Mouse (Mus musculus) kidney, embryonic 16.5 days (tissue): ENCODE data around the gene Bpifa2. TPM values are rescaled to one million over a fixed set of nuclear protein-coding genes. Genes with fewer than 3 reads are reported as not detected.
"Not testable (repeated sequence)": the region's sequence is repeated elsewhere in the genome, so short reads cannot be mapped to it uniquely, and the experiment has no call there.

Source experiments
- ATAC-seq: fragments of 200-750 bp; cut with Nextera tagmentation; 2 replicates; pipeline ENCODE4 v1.8.0; 2017; ENCODE audit warnings: moderate TSS enrichment; ENCODE audit not compliant: low FRiP score, low TSS enrichment
- H3K27ac ChIP-seq: fragments of 300-500 bp; sonication (generic); 2 replicates; pipeline ENCODE4 v1.5.1; 2014; ENCODE audit warnings: low read length
- H3K27me3 ChIP-seq: fragments of 300-500 bp; sonication (generic); 2 replicates; pipeline ENCODE4 v1.6.1; 2014; ENCODE audit warnings: low read length, control low read depth, mixed read lengths; ENCODE audit not compliant: insufficient read depth
- H3K36me3 ChIP-seq: fragments of 300-500 bp; sonication (generic); 2 replicates; pipeline ENCODE4 v1.6.1; 2014; ENCODE audit warnings: low read length, control low read depth, mixed read lengths; ENCODE audit not compliant: insufficient read depth
- H3K4me1 ChIP-seq: fragments of 300-500 bp; sonication (generic); 2 replicates; pipeline ENCODE4 v1.6.1; 2014; ENCODE audit warnings: low read length, control low read depth, mixed read lengths; ENCODE audit not compliant: insufficient read depth
- H3K4me2 ChIP-seq: fragments of 300-500 bp; sonication (generic); replicated peaks from 2 replicates; pipeline ENCODE4 v1.6.1; 2014; ENCODE audit warnings: low read depth, low read length
- H3K4me3 ChIP-seq: fragments of 300-500 bp; sonication (generic); 2 replicates; pipeline ENCODE4 v1.5.1; 2014; ENCODE audit warnings: mild to moderate bottlenecking, low read length
- H3K9ac ChIP-seq: fragments of 300-500 bp; sonication (generic); replicated peaks from 2 replicates; pipeline ENCODE4 v1.6.1; 2014; ENCODE audit warnings: low read length
- H3K9me3 ChIP-seq: fragments of 300-500 bp; sonication (generic); 2 replicates; pipeline ENCODE4 v1.6.1; 2016; ENCODE audit warnings: low read length, control low read depth
- WGBS: fragments of 180-500 bp; shearing (Covaris S2); extraction: QIAGEN DNeasy Blood & Tissue Kit; methylation state at CpG from one replicate; pipeline ENCODE4 v1.1.7; 2014; 5-methylcytosine and 5-hydroxymethylcytosine counted together
- polyA plus RNA-seq: library from polyadenylated mRNA; unstranded; fragments of >200 nt; fragmentation: Nextera tagmentation; extraction: Ambion mirVana; gene quantifications from 2 replicates; pipeline ENCODE4 v1.2.1, GENCODE M21; 2015

The Bpifa2 gene
- polyA plus RNA-seq, 1 experiment from 2014 or later: not detected

- Histone ChIP-seq H3K9me3 (no peaks in the 10 kb centered on the region), H3K4me1 (no peaks in the 10 kb centered on the region), H3K36me3 (no peaks in the 10 kb centered on the region), H3K4me3 (no peak overlapping the region), H3K27me3 (no peaks in the 10 kb centered on the region), H3K27ac (no peak overlapping the region), H3K9ac (no peak overlapping the region), H3K4me2 (no peak overlapping the region)
- no peak for ATAC-seq
- 89% methylated on average over 4 of the region's 4 CpGs for WGBS
Observed at GRCm38 (mm10) chr2:154005734-154006133, 2.3 kb upstream of the Bpifa2 start.

DNA sequence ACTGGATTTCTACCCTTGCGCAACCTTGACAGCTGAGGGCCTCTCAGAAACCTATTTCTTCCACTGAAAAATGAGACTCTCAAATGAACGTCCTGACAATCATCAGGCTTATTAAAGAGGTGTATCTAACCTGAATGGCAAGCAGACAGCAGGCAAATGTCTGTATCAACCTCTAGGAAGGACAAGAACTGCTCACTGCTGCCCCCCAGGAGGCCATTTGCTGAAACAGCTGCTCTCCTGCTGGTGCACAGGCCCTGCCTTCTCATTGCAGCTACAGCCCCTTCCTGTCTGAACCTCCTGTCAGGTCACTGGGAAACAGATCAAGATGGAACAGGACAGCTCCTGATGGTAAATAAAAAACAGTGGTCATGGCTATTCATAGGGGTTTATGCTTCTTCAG is 1.7 kb upstream of the Bpifa2 start:
- Histone ChIP-seq H3K4me1 (no peaks in the 10 kb centered on the region), H3K4me2 (no peak overlapping the region), H3K36me3 (no peaks in the 10 kb centered on the region), H3K9me3 (no peaks in the 10 kb centered on the region), H3K27ac (no peak overlapping the region), H3K4me3 (no peak overlapping the region), H3K27me3 (no peaks in the 10 kb centered on the region), H3K9ac (no peak overlapping the region)
- ATAC-seq: no peak
- WGBS: 90% methylated on average over 2 of the region's 2 CpGs

- no peaks in the 10 kb centered on the region for H3K9me3 ChIP-seq
- H3K4me2 ChIP-seq: no peak overlapping the region
- no peaks in the 10 kb centered on the region for H3K36me3 ChIP-seq
- ATAC-seq: no peak
- H3K27ac ChIP-seq: no peak overlapping the region
- no peaks in the 10 kb centered on the region for H3K4me1 ChIP-seq
- no peaks in the 10 kb centered on the region for H3K27me3 ChIP-seq
- no peak overlapping the region for H3K9ac ChIP-seq
- 64% methylated on average over 1 of the region's 1 CpGs for WGBS
- H3K4me3 ChIP-seq: no peak overlapping the region
Observed at GRCm38 (mm10) chr2:154007381-154007780, 684 bp upstream of the Bpifa2 start.

GRCm38 (mm10) chr2:154017990-154018389 is 9.9 kb downstream of the Bpifa2 start:
- Histone ChIP-seq H3K4me3 (no peak overlapping the region), H3K4me1 (no peaks in the 10 kb centered on the region), H3K27me3 (no peaks in the 10 kb centered on the region), H3K4me2 (no peak overlapping the region), H3K27ac (no peak overlapping the region), H3K9ac (no peak overlapping the region), H3K36me3 (no peaks in the 10 kb centered on the region), H3K9me3 (no peaks in the 10 kb centered on the region)
- no peak for ATAC-seq
- 32% methylated on average over 1 of the region's 1 CpGs for WGBS

GRCm38 (mm10) chr2:154024676-154025075 is 16.6 kb downstream of the Bpifa2 start:
- 81% methylated on average over 4 of the region's 4 CpGs for WGBS
- not testable (repeated sequence) for H3K4me2 ChIP-seq, H3K36me3 ChIP-seq, H3K27ac ChIP-seq, H3K27me3 ChIP-seq, H3K4me3 ChIP-seq, H3K4me1 ChIP-seq, H3K9ac ChIP-seq, ATAC-seq, H3K9me3 ChIP-seq

- Histone ChIP-seq H3K4me3 (no peak overlapping the region), H3K4me1 (no peaks in the 10 kb centered on the region), H3K4me2 (no peak overlapping the region), H3K9me3 (no peaks in the 10 kb centered on the region), H3K27ac (no peak overlapping the region), H3K27me3 (no peaks in the 10 kb centered on the region), H3K9ac (no peak overlapping the region), H3K36me3 (no peaks in the 10 kb centered on the region)
- no peak for ATAC-seq
- 54% methylated on average over 2 of the region's 2 CpGs for WGBS
Observed at GRCm38 (mm10) chr2:154038932-154039331, 30.9 kb downstream of the Bpifa2 start.

DNA sequence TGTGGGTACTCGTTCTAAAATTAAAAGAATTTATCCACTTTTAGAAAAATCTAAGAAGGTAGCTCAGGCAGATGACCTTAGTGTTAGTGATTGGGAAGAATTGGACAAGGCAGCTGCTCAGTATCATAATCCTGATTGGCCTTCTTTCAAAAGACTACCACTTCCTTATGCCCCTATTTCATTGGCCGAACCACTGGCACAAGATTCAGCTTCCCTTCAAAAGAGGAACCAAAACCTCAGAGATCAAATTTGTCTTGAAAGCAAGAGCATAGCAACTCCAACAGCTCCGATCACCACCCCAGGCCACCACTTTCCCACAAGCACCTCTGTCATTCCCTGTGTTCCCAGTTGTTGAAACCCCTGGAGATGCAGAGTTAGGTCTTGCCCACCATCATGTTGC is 36.7 kb downstream of the Bpifa2 start:
- 88% methylated on average over 3 of the region's 3 CpGs for WGBS
- no peak overlapping the region for H3K9ac ChIP-seq
- H3K4me3 ChIP-seq: no peak overlapping the region
- H3K27ac ChIP-seq: no peak overlapping the region
- H3K36me3 ChIP-seq: no peaks in the 10 kb centered on the region
- H3K4me1 ChIP-seq: peaks cover 4% of the 10 kb centered on the region; the same call in 1 of the 2 replicates
- H3K4me2 ChIP-seq: no peak overlapping the region
- ATAC-seq: no peak
- H3K9me3 ChIP-seq: no peaks in the 10 kb centered on the region
- H3K27me3 ChIP-seq: no peaks in the 10 kb centered on the region

DNA sequence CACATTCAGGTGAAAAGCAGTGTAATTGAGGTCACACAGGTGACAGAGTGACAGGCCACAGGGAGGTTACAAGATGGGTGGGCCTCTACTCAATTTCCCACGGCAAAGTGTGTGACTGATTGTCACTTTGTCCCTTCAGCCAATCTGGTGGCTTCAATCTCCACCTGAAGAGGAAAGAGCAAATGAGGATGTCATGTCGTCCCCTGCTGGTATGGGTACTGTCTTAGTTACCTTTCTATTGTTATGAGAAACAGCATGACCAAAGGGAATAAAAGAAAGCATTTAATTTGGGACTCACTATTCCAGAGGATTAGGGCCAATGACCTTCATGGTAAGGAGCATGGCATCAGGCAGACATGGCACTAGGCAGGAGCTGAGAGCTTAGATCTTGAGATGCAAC is 50.6 kb downstream of the Bpifa2 start:
- WGBS: 41% methylated on average over 2 of the region's 2 CpGs
- Histone ChIP-seq H3K27me3 (no peaks in the 10 kb centered on the region), H3K36me3 (no peaks in the 10 kb centered on the region), H3K9me3 (no peaks in the 10 kb centered on the region), H3K27ac (no peak overlapping the region), H3K4me2 (no peak overlapping the region), H3K4me1 (no peaks in the 10 kb centered on the region), H3K9ac (no peak overlapping the region), H3K4me3 (no peak overlapping the region)
- ATAC-seq: no peak

Other genes with a start within 250 kb of the Bpifa2 start
- gene Efcab8, start 228.3 kb upstream of the Bpifa2 start, polyA plus RNA-seq: 0.09 TPM in 1 of 2 replicates, not detected in the other
- gene Sun5, start 137.2 kb upstream of the Bpifa2 start, polyA plus RNA-seq: not detected in 2 replicates
- gene Bpifb2, start 133.2 kb upstream of the Bpifa2 start, polyA plus RNA-seq: not detected in 2 replicates
- not detected in 2 replicates for gene Bpifb6, start 107.9 kb upstream of the Bpifa2 start, polyA plus RNA-seq
- gene Bpifb3, start 90.0 kb upstream of the Bpifa2 start, polyA plus RNA-seq: not detected in 2 replicates
- gene Bpifb4, start 70.1 kb upstream of the Bpifa2 start, polyA plus RNA-seq: not detected in 2 replicates
- not detected in 2 replicates for gene Bpifa6, start 33.3 kb upstream of the Bpifa2 start, polyA plus RNA-seq
- gene Bpifa3, start 122.1 kb downstream of the Bpifa2 start, polyA plus RNA-seq: not detected in 2 replicates
- 0.29 TPM in 1 of 2 replicates, not detected in the other for gene Bpifa1, start 134.6 kb downstream of the Bpifa2 start, polyA plus RNA-seq
- gene Bpifa5, start 154.3 kb downstream of the Bpifa2 start, polyA plus RNA-seq: not detected in 2 replicates
- not detected in 2 replicates for gene Bpifb1, start 182.6 kb downstream of the Bpifa2 start, polyA plus RNA-seq
- 0.73 and 0.81 TPM in 2 replicates for gene Bpifb5, start 215.5 kb downstream of the Bpifa2 start, polyA plus RNA-seq
- gene Bpifb9a, start 249.6 kb downstream of the Bpifa2 start, polyA plus RNA-seq: not detected in 2 replicates